In genomic region chr1:135124573-135125363, GRCm38 (mm10) we compare ENCODE assay signal across 11 mouse cellular contexts.
"Had no signal": no experiment of that assay in that cellular context is flagged by ENCODE, and none has a peak within 500 bp of the region (broad histone marks: within the 10 kb centered on the region; RNA-seq: fewer than 3 reads in every experiment).

No protein-coding gene starts in this region.

- DNase-seq: lung, adult 18-20 months; lung, embryonic 14.5 days; lung, postnatal 10 days; lung, postnatal 4 days; midbrain, embryonic 14.5 days; retina, postnatal 1 day; right cerebral cortex, adult 18-20 months; thymus, adult 2 months; thymus, postnatal 25 days; thymus, postnatal 4 days had no signal

- ATAC-seq: midbrain, embryonic 16.5 days had no signal
